Mouse (Mus musculus) embryonic facial prominence, embryonic 10.5 days (tissue): ENCODE measurements around the gene Phf21b. TPM values are rescaled to one million over a fixed set of nuclear protein-coding genes. Genes with fewer than 3 reads are reported as not detected.

Experiments
- DNase-seq: peaks from one replicate; pipeline ENCODE4 v3.0.0-alpha.2; 2017; ENCODE audit warnings: low spot score
- H3K27ac ChIP-seq: fragments of 300-500 bp; sonication (generic); replicated peaks from 2 replicates; pipeline ENCODE4 v1.5.1; 2016; ENCODE audit warnings: mild to moderate bottlenecking
- H3K27me3 ChIP-seq: fragments of 300-500 bp; sonication (generic); replicated peaks from 2 replicates; pipeline ENCODE4 v1.6.1; 2016; ENCODE audit warnings: low read depth, mild to moderate bottlenecking; ENCODE audit not compliant: poor library complexity, severe bottlenecking
- H3K36me3 ChIP-seq: fragments of 300-500 bp; sonication (generic); replicated peaks from 2 replicates; pipeline ENCODE4 v1.6.1; 2016; ENCODE audit warnings: mild to moderate bottlenecking, moderate library complexity
- H3K4me1 ChIP-seq: fragments of 300-500 bp; sonication (generic); 2 replicates; pipeline ENCODE4 v1.6.1; 2016
- H3K4me3 ChIP-seq: fragments of 300-500 bp; sonication (generic); 2 replicates; pipeline ENCODE4 v1.5.1; 2016; ENCODE audit warnings: mild to moderate bottlenecking, moderate library complexity
- H3K9me3 ChIP-seq: fragments of 300-500 bp; sonication (generic); 2 replicates; pipeline ENCODE4 v1.6.1; 2016; ENCODE audit warnings: mild to moderate bottlenecking
- WGBS: fragments of 180-500 bp; shearing (Covaris S2); methylation state at CpG from one replicate; pipeline ENCODE4 v1.1.7; 2016; 5-methylcytosine and 5-hydroxymethylcytosine counted together
- polyA plus RNA-seq: library from polyadenylated mRNA; unstranded; fragments of >200 nt; fragmentation: Nextera tagmentation; extraction: Ambion mirVana; gene quantifications from 2 replicates; pipeline ENCODE4 v1.2.1, GENCODE M21; 2016

Phf21b gene
- polyA plus RNA-seq, 1 experiment from 2014 or later = 2.2 TPM

DNA sequence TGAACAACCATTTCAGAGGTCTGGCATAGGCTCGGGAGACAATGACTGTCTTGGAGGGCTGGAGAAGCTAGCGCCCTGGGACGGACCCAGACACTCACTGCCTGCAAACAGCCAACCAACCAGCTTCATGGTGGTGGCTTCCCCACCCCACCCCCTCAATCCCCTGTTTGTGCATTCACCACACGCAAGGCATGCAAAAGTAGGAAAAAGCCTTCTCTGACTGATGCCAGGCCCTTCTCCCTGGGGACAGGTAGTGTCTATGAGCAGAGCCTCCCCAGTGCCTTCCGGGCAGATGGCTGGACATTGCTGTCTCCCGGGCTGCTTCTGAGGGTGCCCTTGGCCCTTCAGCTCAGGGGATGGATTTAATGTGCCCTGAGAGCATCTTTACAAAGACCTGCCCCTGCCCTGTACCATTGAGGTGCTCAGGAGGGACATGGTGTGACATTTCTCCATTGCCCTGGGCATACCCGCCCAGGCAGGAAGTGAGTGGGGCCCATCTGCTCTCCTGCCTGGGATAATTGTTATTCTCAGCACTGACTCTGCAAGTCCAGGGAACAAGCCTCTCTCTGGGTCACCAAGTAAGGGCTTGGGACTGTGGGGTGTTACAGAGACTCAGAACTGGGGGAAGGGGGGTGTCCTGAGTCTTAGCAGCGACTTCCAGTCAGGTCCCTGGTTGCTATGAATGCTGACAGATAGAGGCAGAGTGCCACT lies 93.0 kb downstream of the Phf21b start:
- no peak overlapping the region for H3K27ac ChIP-seq
- peaks cover 19% of the 10 kb centered on the region for H3K4me1 ChIP-seq
- no peak overlapping the region for H3K4me3 ChIP-seq
- H3K36me3 ChIP-seq = no peaks in the 10 kb centered on the region
- H3K9me3 ChIP-seq = no peaks in the 10 kb centered on the region
- WGBS = 66% methylated on average over 8 of the region's 8 CpGs
- DNase-seq = no peak
- H3K27me3 ChIP-seq = peaks cover 6% of the 10 kb centered on the region

DNA sequence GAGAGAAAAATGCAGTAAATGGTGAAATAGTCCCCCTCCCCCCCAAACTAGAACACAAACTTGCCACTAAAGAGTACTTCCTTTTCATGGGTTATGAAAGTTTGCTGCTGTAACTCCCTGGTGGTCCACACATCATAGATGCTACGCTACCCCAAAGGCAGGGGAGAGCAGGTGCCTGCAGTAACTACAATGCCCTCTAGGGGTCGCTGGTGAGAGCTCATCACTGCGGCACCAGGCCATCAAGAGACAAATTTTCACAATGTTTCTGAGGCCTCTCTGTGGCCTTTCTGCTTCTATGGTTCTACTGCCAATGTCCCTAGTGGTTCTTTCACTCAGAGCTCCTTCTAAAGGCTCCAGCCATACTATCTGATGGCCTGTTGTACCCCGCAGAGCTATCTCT lies 97.4 kb downstream of the Phf21b start:
- Histone ChIP-seq H3K4me3 (no peak overlapping the region), H3K27ac (no peak overlapping the region), H3K4me1 (peaks cover 39% of the 10 kb centered on the region), H3K36me3 (no peaks in the 10 kb centered on the region), H3K9me3 (no peaks in the 10 kb centered on the region), H3K27me3 (peaks cover 33% of the 10 kb centered on the region)
- 32% methylated on average over 4 of the region's 4 CpGs for WGBS
- DNase-seq = peak; percentile 68

DNA sequence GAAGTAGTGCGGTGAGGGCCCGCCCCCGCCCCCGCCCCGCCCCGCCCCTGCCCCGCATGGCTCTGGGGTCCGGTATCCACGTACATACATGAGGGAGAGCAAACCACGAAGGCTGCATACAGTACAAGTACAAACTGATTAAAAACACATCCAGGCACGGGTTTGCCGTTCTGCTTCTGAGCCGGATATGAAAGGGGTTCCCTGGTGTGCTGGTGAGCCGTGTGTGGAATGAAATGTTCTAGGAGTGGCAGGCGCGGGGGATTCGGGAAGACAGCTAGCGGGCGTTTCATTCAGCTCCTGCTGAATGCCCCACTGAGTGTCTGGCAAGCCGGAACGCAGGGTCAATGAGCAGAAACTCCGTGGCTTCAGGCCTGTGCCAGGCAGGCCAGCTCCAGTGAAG lies 99.4 kb downstream of the Phf21b start:
- H3K4me3 ChIP-seq = peak overlapping the region; percentile 52
- peaks cover 34% of the 10 kb centered on the region for H3K4me1 ChIP-seq
- H3K27me3 ChIP-seq = peaks cover 33% of the 10 kb centered on the region
- no peak for DNase-seq
- 2% methylated on average over 22 of the region's 22 CpGs for WGBS
- H3K9me3 ChIP-seq = no peaks in the 10 kb centered on the region
- 0 out of 2 replicates have a peak overlapping the region, but pooled peaks have one; percentile 8 for H3K27ac ChIP-seq
- no peaks in the 10 kb centered on the region for H3K36me3 ChIP-seq

DNA sequence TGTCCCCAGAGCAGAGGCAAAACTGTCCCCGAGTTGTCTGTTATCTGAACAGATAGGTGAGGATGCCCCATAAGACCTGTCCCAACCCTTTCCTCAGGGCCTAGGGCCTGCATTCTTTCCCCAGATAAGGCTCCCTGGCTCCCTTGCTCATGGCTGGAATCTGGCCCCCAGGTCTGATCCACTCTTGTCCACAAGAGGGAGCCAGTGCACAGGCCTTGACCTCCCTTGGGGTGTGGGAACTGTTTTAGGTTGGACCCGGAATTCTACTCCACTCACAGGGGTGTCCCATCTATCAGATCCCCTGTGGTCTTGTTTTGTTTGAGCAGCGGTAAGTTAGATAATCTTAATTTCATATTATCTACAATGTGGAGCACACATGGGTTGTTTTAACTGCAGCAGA lies 100.9 kb downstream of the Phf21b start:
- no peak overlapping the region for H3K4me3 ChIP-seq
- no peaks in the 10 kb centered on the region for H3K36me3 ChIP-seq
- DNase-seq = peak; percentile 82
- peaks cover 33% of the 10 kb centered on the region for H3K27me3 ChIP-seq
- 14% methylated on average over 3 of the region's 3 CpGs for WGBS
- no peak overlapping the region for H3K27ac ChIP-seq
- no peaks in the 10 kb centered on the region for H3K9me3 ChIP-seq
- peaks cover 34% of the 10 kb centered on the region for H3K4me1 ChIP-seq

DNA sequence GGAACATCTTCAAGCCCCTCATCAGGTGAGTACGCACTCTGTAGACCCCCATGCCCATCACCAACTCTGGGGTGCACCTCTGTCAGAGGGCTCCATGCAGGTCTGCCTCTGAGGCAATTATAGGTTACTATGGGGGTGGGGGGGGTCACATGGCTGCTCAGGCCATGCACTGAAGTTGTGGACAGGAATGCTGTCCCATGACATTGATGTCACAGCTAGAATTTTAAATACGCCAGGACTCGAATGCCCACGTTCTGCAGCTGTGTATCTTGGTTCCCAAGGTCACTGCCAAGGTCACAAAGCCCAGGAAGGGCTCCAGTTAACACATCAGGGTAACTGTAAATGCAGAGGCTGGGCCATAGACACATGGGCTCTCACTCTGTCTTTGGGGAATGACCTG lies 110.0 kb downstream of the Phf21b start:
- WGBS = 92% methylated on average over 4 of the region's 4 CpGs
- no peak overlapping the region for H3K4me3 ChIP-seq
- H3K27me3 ChIP-seq = peaks cover 7% of the 10 kb centered on the region; the same call in 1 of the 2 replicates
- H3K27ac ChIP-seq = no peak overlapping the region
- H3K4me1 ChIP-seq = peaks cover 17% of the 10 kb centered on the region
- no peaks in the 10 kb centered on the region for H3K9me3 ChIP-seq
- no peak for DNase-seq
- no peaks in the 10 kb centered on the region for H3K36me3 ChIP-seq

DNA sequence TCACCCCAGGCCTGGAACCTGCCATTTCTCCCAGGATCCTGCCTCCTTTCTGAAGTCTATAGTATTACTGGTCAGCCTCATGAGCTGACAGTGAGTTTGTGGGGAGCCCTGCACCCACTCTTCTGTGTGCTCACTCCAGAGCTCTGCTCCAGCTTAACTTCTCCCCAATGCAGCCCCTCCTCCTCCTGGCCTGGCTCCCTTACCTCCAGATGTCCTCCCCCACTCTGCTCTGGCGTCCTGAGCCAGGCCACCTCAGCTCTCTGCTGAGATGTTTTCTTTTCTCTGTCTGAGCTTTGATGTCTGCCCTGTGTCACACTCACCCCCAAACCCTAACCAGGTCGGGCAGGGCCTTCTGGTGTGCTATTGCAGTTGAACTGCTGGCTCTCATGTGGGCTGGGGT lies 111.5 kb downstream of the Phf21b start:
- Histone ChIP-seq H3K4me3 (no peak overlapping the region), H3K4me1 (peaks cover 17% of the 10 kb centered on the region), H3K27ac (no peak overlapping the region), H3K27me3 (peaks cover 7% of the 10 kb centered on the region; the same call in 1 of the 2 replicates), H3K36me3 (no peaks in the 10 kb centered on the region), H3K9me3 (peaks cover 3% of the 10 kb centered on the region; the same call in 1 of the 2 replicates)
- 16% methylated on average over 2 of the region's 2 CpGs for WGBS
- no peak for DNase-seq

DNA sequence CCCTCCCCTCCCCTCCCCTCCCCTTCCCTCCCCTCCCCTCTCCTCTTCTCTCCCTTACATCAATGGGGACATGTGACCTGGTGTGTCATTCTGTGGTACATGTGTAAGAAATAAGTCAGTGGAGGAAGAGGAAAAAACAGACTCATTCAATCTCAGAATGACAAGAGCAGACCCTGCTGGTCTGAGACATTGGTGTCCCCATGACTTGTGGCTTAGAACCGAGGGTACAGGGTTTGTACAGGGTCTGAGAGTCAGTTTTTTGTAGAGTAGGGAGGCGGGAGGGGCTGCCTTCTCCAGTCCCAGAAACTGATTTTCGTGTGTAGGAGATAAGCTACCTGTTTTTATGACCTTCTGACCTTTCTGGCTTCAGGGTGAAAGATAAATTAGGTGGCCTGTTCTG lies 112.5 kb downstream of the Phf21b start:
- H3K36me3 ChIP-seq = no peaks in the 10 kb centered on the region
- no peak for DNase-seq
- 11% methylated on average over 3 of the region's 3 CpGs for WGBS

DNA sequence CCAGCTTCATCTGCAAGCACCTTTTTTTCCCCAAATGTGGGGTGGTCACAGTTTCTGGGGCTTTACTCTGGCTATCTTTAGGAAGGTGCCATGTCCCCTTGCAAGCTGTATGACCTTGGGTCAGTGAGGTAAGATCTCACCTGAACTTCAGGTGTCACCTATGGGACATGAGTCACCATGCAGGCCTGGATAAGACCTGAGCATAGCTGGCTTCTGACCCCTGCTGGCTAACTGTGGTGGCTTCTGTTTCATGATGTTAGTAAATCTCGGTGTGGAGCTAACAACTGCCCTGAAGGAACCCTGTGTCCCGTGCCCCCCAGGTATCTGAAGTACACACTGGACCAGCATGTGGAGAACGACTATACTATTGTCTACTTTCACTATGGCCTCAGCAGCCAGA lies 114.3 kb downstream of the Phf21b start:
- Histone ChIP-seq H3K4me3 (no peak overlapping the region), H3K27ac (no peak overlapping the region), H3K36me3 (no peaks in the 10 kb centered on the region), H3K9me3 (peaks cover 3% of the 10 kb centered on the region; the same call in 1 of the 2 replicates), H3K27me3 (peaks cover 7% of the 10 kb centered on the region; the same call in 1 of the 2 replicates), H3K4me1 (peaks cover 20% of the 10 kb centered on the region)
- no peak for DNase-seq
- 79% methylated on average over 3 of the region's 3 CpGs for WGBS

More for the DNA sequence above, 112.5 kb downstream of the Phf21b start:
- Histone ChIP-seq H3K9me3 (peaks cover 3% of the 10 kb centered on the region; the same call in 1 of the 2 replicates), H3K4me3 (no peak overlapping the region), H3K27ac (no peak overlapping the region), H3K4me1 (peaks cover 17% of the 10 kb centered on the region), H3K27me3 (peaks cover 7% of the 10 kb centered on the region; the same call in 1 of the 2 replicates)

DNA sequence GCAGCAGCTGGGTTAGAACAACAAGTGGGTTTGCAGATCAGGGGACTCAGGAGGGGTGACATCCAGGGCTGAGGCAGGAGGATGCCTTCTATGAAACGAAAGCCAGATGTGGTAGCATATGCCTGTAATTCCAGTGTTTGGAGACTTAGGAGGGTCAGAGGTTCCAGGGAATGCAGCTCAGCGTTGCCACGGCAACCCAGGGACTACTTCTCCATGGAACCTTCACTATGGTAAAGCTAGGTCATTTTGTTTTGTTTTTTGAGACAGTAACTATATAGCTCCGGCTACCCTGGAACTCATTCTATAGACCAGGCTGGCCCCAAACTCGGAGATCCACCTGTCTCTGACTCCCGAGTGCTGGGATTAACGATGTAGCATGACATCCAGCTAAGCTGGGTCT lies 117.6 kb downstream of the Phf21b start:
- peaks cover 3% of the 10 kb centered on the region; the same call in 1 of the 2 replicates for H3K9me3 ChIP-seq
- peaks cover 10% of the 10 kb centered on the region for H3K4me1 ChIP-seq
- no peak overlapping the region for H3K27ac ChIP-seq
- WGBS = 89% methylated on average over 7 of the region's 7 CpGs
- no peak for DNase-seq
- H3K27me3 ChIP-seq = no peaks in the 10 kb centered on the region; the same call in 1 of the 2 replicates
- H3K4me3 ChIP-seq = no peak overlapping the region
- no peaks in the 10 kb centered on the region for H3K36me3 ChIP-seq

DNA sequence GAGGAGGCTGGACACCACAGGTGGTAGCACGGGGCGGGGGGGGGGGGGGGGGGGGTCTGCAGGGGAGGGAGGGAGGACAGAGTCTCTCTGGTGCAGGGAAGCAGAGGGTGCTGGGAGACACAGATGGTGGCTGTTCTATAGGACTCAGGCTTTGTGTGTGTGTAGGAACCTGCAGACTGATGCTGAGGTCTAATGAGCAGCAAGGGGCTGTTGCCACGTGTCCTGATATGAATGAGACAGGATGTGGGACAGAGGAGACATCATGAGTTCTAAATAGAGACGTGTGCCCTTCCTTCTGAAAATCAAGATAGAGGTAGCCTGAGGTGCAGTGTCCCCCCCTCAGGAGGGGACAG lies 118.9 kb downstream of the Phf21b start:
- H3K27me3 ChIP-seq = no peaks in the 10 kb centered on the region; the same call in 1 of the 2 replicates
- 61% methylated on average over 2 of the region's 4 CpGs for WGBS
- no peak overlapping the region for H3K27ac ChIP-seq
- peaks cover 12% of the 10 kb centered on the region for H3K4me1 ChIP-seq
- H3K4me3 ChIP-seq = no peak overlapping the region
- no peaks in the 10 kb centered on the region for H3K36me3 ChIP-seq
- DNase-seq = no peak
- peaks cover 3% of the 10 kb centered on the region; the same call in 1 of the 2 replicates for H3K9me3 ChIP-seq

DNA sequence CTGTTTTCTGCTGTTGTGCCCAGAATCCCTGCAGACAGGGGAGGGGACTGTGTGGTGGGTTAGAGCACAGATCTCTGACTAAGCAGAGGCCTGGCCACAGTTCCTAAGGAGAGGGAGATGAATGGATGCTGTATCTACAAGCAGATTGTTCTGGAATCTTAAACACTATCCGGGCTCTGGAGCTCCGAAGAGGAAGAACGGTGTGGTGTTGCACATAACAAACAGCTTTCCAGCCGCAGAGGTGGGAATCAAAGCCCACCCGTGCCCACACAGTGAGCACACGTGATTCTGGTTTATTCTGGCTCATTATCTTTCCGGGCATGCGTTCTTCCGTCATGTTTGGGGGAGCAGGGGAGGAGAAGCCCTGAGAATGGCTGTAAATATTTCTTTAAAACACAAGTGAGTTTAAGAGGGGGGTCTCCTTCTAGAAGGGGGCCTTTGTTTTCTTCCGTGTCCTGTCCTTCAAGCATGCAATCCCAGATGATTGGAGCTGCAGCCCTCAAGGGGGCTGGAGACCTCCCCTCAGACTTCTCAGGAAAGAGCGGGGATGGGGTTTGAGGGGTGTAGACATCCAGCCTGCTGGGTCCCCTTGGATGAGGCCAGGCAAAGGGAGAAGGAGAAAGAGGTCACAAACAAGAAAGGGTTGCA lies 119.4 kb downstream of the Phf21b start:
- no peak overlapping the region for H3K27ac ChIP-seq
- no peaks in the 10 kb centered on the region; the same call in 1 of the 2 replicates for H3K27me3 ChIP-seq
- whole genome bisulfite sequencing = 74% methylated on average over 11 of the region's 11 CpGs
- no peak overlapping the region for H3K4me3 ChIP-seq
- DNase-seq = no peak
- H3K4me1 ChIP-seq = peaks cover 17% of the 10 kb centered on the region
- peaks cover 3% of the 10 kb centered on the region; the same call in 1 of the 2 replicates for H3K9me3 ChIP-seq
- no peaks in the 10 kb centered on the region for H3K36me3 ChIP-seq
